Mouse (Mus musculus) layer of hippocampus, adult 9-11 months (tissue): ENCODE measurements around the gene Grb2.
"Not testable (repeated sequence)": the region's sequence is repeated elsewhere in the genome, so short reads cannot be mapped to it uniquely, and the experiment has no call there.

ENCODE experiments used
- DNase-seq: peaks from one replicate; pipeline ENCODE4 v3.0.0; 2022

The Grb2 gene

GRCm38 (mm10) chr11:115685954-115686353, 22.4 kb downstream of the Grb2 start:
- no peak for DNase-seq

- DNase-seq = peak; percentile 63
Measured at GRCm38 (mm10) chr11:115684877-115685276, 23.5 kb downstream of the Grb2 start.

- DNase-seq = no peak
Measured at GRCm38 (mm10) chr11:115683326-115683725, 25.1 kb downstream of the Grb2 start.

GRCm38 (mm10) chr11:115682411-115682810, 26.0 kb downstream of the Grb2 start:
- no peak for DNase-seq

GRCm38 (mm10) chr11:115679554-115680238, 28.7 kb downstream of the Grb2 start:
- no peak for DNase-seq

GRCm38 (mm10) chr11:115678861-115679260, 29.5 kb downstream of the Grb2 start:
- peak; percentile 53 for DNase-seq

GRCm38 (mm10) chr11:115677511-115677910, 30.9 kb downstream of the Grb2 start:
- DNase-seq = no peak

- no peak for DNase-seq
Measured at GRCm38 (mm10) chr11:115676738-115677137, 31.7 kb downstream of the Grb2 start.

- DNase-seq = peak; percentile 45
Measured at GRCm38 (mm10) chr11:115674235-115674865, 34.0 kb downstream of the Grb2 start.

- DNase-seq = peak; percentile 44
Measured at GRCm38 (mm10) chr11:115673471-115674234, 34.7 kb downstream of the Grb2 start.

- no peak for DNase-seq
Measured at GRCm38 (mm10) chr11:115672226-115672987, 36.0 kb downstream of the Grb2 start.

GRCm38 (mm10) chr11:115670451-115671050, 37.8 kb downstream of the Grb2 start:
- DNase-seq = peak; percentile 54

- DNase-seq = no peak
Measured at GRCm38 (mm10) chr11:115663676-115664335, 44.6 kb downstream of the Grb2 start.

GRCm38 (mm10) chr11:115660376-115660775, 48.0 kb downstream of the Grb2 start:
- peak; percentile 78 for DNase-seq

- no peak for DNase-seq
Measured at GRCm38 (mm10) chr11:115658521-115658920, 49.9 kb downstream of the Grb2 start.

- no peak for DNase-seq
Measured at GRCm38 (mm10) chr11:115654128-115654527, 54.3 kb downstream of the Grb2 start.

- peak; percentile 61 for DNase-seq
Measured at GRCm38 (mm10) chr11:115653194-115653593, 55.2 kb downstream of the Grb2 start.

- no peak for DNase-seq
Measured at GRCm38 (mm10) chr11:115651680-115652079, 56.7 kb downstream of the Grb2 start.

GRCm38 (mm10) chr11:115649706-115650105, 58.7 kb downstream of the Grb2 start:
- DNase-seq = peak; percentile 70

GRCm38 (mm10) chr11:115647459-115647858, 60.9 kb downstream of the Grb2 start:
- DNase-seq = peak; percentile 69

GRCm38 (mm10) chr11:115646439-115646838, 62.0 kb downstream of the Grb2 start:
- no peak for DNase-seq

- DNase-seq = not testable (repeated sequence)
Measured at GRCm38 (mm10) chr11:115645498-115645897, 62.9 kb downstream of the Grb2 start.
